Mouse (Mus musculus): ENCODE results near the gene Nlrp4c. TPM values are rescaled to one million over a fixed set of nuclear protein-coding genes. Genes with fewer than 3 reads are reported as not detected.

The Nlrp4c gene
- polyA plus RNA-seq, 1 experiment from 2014 or later: not detected

- no peaks in the 10 kb centered on the region for H3K36me3 ChIP-seq (ENCODE audit: control insufficient read depth, insufficient read depth, low read length)
- H3K27ac ChIP-seq (ENCODE audit: low read depth, low read length): no peak overlapping the region
- peaks cover 34% of the 10 kb centered on the region for H3K4me1 ChIP-seq (ENCODE audit: control insufficient read depth, insufficient read depth, low read length)
- no peak for ATAC-seq (replicated peaks; ENCODE audit: insufficient number of reproducible peaks, low FRiP score, low TSS enrichment)
- H3K9ac ChIP-seq (ENCODE audit: low read depth, low read length): no peak overlapping the region
- no peaks in the 10 kb centered on the region for H3K27me3 ChIP-seq (ENCODE audit: control insufficient read depth, insufficient read depth, low read length)
- H3K9me3 ChIP-seq (replicated peaks; ENCODE audit: control insufficient read depth, low read length): no peaks in the 10 kb centered on the region
- H3K4me3 ChIP-seq (ENCODE audit: low read depth, low read length): no peak overlapping the region
- WGBS (ENCODE audit: insufficient replicate concordance): 84% methylated on average over 3 of the region's 3 CpGs
- H3K4me2 ChIP-seq: no peak overlapping the region; the same call in 1 of the 2 replicates
Measured at GRCm38 (mm10) chr7:6153131-6153530, 108.2 kb downstream of the Nlrp4c start.

- ATAC-seq (replicated peaks; ENCODE audit: insufficient number of reproducible peaks, low FRiP score, low TSS enrichment): no peak
- Histone ChIP-seq H3K4me1 (ENCODE audit: control insufficient read depth, insufficient read depth, low read length) (peaks cover 24% of the 10 kb centered on the region), H3K9ac (ENCODE audit: low read depth, low read length) (0 out of 2 replicates have a peak overlapping the region, but pooled peaks have one; percentile 92), H3K9me3 (replicated peaks; ENCODE audit: control insufficient read depth, low read length) (no peaks in the 10 kb centered on the region), H3K36me3 (ENCODE audit: control insufficient read depth, insufficient read depth, low read length) (no peaks in the 10 kb centered on the region), H3K4me2 (peak overlapping the region; percentile 82), H3K27ac (ENCODE audit: low read depth, low read length) (no peak overlapping the region), H3K4me3 (ENCODE audit: low read depth, low read length) (peak overlapping the region; percentile 78; the same call in 1 of the 2 replicates), H3K27me3 (ENCODE audit: control insufficient read depth, insufficient read depth, low read length) (no peaks in the 10 kb centered on the region)
- 66% methylated on average over 5 of the region's 5 CpGs for WGBS (ENCODE audit: insufficient replicate concordance)
Measured at GRCm38 (mm10) chr7:6154164-6154563, 109.2 kb downstream of the Nlrp4c start.

Other genes with a start within 250 kb of the Nlrp4c start
- not detected in 2 replicates for gene Vmn1r63, start 239.7 kb upstream of the Nlrp4c start, polyA plus RNA-seq (2014; fragmentation: Nextera tagmentation; extraction: Ambion mirVana)
- gene Vmn1r64, start 160.6 kb upstream of the Nlrp4c start, polyA plus RNA-seq (2014; fragmentation: Nextera tagmentation; extraction: Ambion mirVana): not detected in 2 replicates
- not detected in 2 replicates for gene Vmn1r65, start 34.2 kb upstream of the Nlrp4c start, polyA plus RNA-seq (2014; fragmentation: Nextera tagmentation; extraction: Ambion mirVana)
- 9.0 and 13.3 TPM in 2 replicates for gene Zfp787, start 110.8 kb downstream of the Nlrp4c start, polyA plus RNA-seq (2014; fragmentation: Nextera tagmentation; extraction: Ambion mirVana)
- gene Zfp444, start 127.1 kb downstream of the Nlrp4c start, polyA plus RNA-seq (2014; fragmentation: Nextera tagmentation; extraction: Ambion mirVana): 30.9 and 31.4 TPM in 2 replicates
- gene Galp, start 151.9 kb downstream of the Nlrp4c start, polyA plus RNA-seq (2014; fragmentation: Nextera tagmentation; extraction: Ambion mirVana): not detected in 2 replicates
- not detected in 2 replicates for gene Zscan5b, start 177.1 kb downstream of the Nlrp4c start, polyA plus RNA-seq (2014; fragmentation: Nextera tagmentation; extraction: Ambion mirVana)
- gene Epp13, start 207.5 kb downstream of the Nlrp4c start, polyA plus RNA-seq (2014; fragmentation: Nextera tagmentation; extraction: Ambion mirVana): not detected in 2 replicates
- gene Zfp667, start 241.4 kb downstream of the Nlrp4c start, polyA plus RNA-seq (2014; fragmentation: Nextera tagmentation; extraction: Ambion mirVana): 6.3 and 6.7 TPM in 2 replicates